In the genomic region with DNA sequence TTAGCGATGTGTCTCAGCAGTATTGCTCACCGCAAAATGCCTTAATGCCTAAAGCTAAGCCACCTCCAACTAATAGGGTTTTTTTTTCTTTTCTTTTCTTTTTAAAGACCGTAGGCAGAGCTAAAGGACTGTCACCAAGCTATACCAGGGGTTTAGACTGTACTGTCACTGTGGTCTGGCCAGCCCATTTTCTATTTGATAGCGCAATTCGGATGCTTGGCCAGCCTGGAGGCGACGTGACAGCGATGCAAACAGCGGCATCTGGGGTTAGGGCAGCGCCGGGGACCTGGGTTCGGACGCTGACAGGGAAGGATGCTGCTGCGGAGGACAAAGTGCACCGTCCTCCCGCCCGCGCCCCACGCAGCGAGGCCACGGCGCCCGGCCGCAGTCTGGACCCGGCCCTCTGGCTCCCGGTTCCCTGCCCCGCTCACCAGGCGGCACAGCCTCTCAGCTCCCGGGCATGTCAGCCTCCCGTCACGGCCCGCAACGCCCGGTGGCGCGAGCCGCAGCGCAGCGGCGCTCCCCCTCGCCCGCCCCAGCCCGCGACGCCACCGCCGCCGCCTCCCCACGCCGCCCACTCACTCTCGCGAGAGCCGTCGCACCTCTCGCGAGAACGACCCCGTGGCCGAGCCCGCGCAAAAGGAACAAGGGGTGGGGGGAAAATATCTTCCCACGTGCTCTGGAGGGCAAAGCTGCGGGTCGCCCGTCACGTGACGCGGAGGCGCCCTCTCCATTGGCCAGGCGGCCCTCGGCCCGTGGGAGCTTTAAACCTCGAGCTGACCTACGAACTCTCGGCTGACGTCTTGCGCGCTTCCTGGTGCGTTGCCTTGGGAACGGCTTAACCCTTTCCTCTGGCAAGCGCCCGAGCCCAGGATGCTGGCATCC, we compare ENCODE assay signal across 8 mouse cellular contexts. TPM values are rescaled to one million over a fixed set of nuclear protein-coding genes. Genes with fewer than 3 reads are reported as not detected.
DNase-seq lines count a peak whose midpoint lies in the region; ATAC-seq and TF ChIP-seq lines count a peak whose summit lies in the region.

Gene Akap11 (minus strand): TSS at position 528 of the 885 bp plus-strand sequence.

- 0 out of 2 replicates have a peak, but pooled peaks have one; percentile 36 for TF ChIP-seq POLR2A in cortical plate, adult 2 months (IDR thresholded peaks at IDR 0.05; ENCODE audit: extremely low read depth, insufficient read depth, low read length)

- peak within 1 kb of the TSS; percentile 46 for H3K4me3 ChIP-seq in cortical plate, adult 2 months (ENCODE audit: insufficient read depth, low read length)

- H3K4me1 ChIP-seq in cortical plate, adult 2 months (ENCODE audit: control insufficient read depth, insufficient read depth, low read length), result peaks cover 8% of the 10 kb centered on the region; the same call in 1 of the 2 replicates

- ATAC-seq in activated CD4-positive, CD25-positive, alpha-beta regulatory T cell, adult 4 months, result peak; percentile 91
- peak; percentile 88 for ATAC-seq in megakaryocyte-erythroid progenitor cell, adult 5-6 weeks (replicated peaks; ENCODE audit: low FRiP score, low TSS enrichment, poor library complexity, severe bottlenecking)

- intact Hi-C loops in left cerebral cortex, postnatal 10 days (cut with DNase I), result no loop called here

- H3K27ac ChIP-seq in cortical plate, adult 2 months (ENCODE audit: insufficient read depth, low read length), result peak within 1 kb of the TSS; percentile 97

- TF ChIP-seq CTCF in cortical plate, adult 2 months (IDR thresholded peaks at IDR 0.05; ENCODE audit: extremely low read depth, insufficient read depth, low read length), result no peak

- DNase-seq in gastrocnemius, postnatal 10 days, result peak; percentile 90
- DNase-seq in induced T-regulatory cell, adult 2 months (ENCODE audit: low read depth), result peak; percentile 97
- peak; percentile 96 to 98 for DNase-seq in left cerebral cortex, postnatal 10 days (ENCODE audit: extremely low spot score in 1 of 2, low spot score in 2 of 2)
- DNase-seq in right cerebral cortex, postnatal 25 days, result peak; percentile 94
- peak; percentile 93 to 94 for DNase-seq in urinary bladder, postnatal 4 days (ENCODE audit: low spot score in 2 of 2)

RNA-seq across cellular contexts. Expression of gene Akap11, which starts in this region (rescaled TPM):
- polyA plus RNA-seq in activated CD4-positive, CD25-positive, alpha-beta regulatory T cell, adult 4 months (2017; shearing (Covaris generic)), result 10 to 100 TPM in 1 of 2 experiments, 1 to 10 TPM in 1; 6.9 to 11.6 TPM
- 53.9 and 54.3 TPM in 2 replicates for polyA plus RNA-seq in cortical plate, adult 2 months (2012; rRNA removed)
- total RNA-seq in gastrocnemius, postnatal 10 days (2021), result 10 to 100 TPM; 30.2 to 36.8 TPM
- total RNA-seq in left cerebral cortex, postnatal 10 days (2021), result 100 to 1,000 TPM; 156 to 162 TPM
- 26.5 and 29.7 TPM in 2 replicates for total RNA-seq in megakaryocyte-erythroid progenitor cell, adult 5-6 weeks (2014; fragmentation: Nextera tagmentation)
- 40.8 and 65.8 TPM in 2 replicates for total RNA-seq in megakaryocyte-erythroid progenitor cell, adult 5-6 weeks (2017)

Comparison
In these comparisons a context has a peak if more than half of its experiments do, and no peak if none do; other contexts are left out.
1. Peak in every context shown above with its lines: DNase-seq, ATAC-seq, H3K4me3 ChIP-seq and H3K27ac ChIP-seq.